Mouse (Mus musculus) heart, embryonic 10.5 days (tissue): ENCODE data around the gene Svs1. TPM values are rescaled to one million over a fixed set of nuclear protein-coding genes. Genes with fewer than 3 reads are reported as not detected.

ENCODE experiments used
- DNase-seq: peaks from one replicate; pipeline ENCODE4 v3.0.0-alpha.2; 2017; ENCODE audit warnings: low spot score
- H3K27ac ChIP-seq: fragments of 300-500 bp; sonication (generic); 2 replicates; pipeline ENCODE4 v1.5.1; 2016; ENCODE audit warnings: mild to moderate bottlenecking
- H3K27me3 ChIP-seq: fragments of 300-500 bp; sonication (generic); 2 replicates; pipeline ENCODE4 v1.6.1; 2016; ENCODE audit warnings: mild to moderate bottlenecking; ENCODE audit not compliant: poor library complexity, insufficient read depth, severe bottlenecking
- H3K36me3 ChIP-seq: fragments of 300-500 bp; sonication (generic); 2 replicates; pipeline ENCODE4 v1.6.1; 2016; ENCODE audit warnings: mild to moderate bottlenecking, moderate library complexity
- H3K4me1 ChIP-seq: fragments of 300-500 bp; sonication (generic); 2 replicates; pipeline ENCODE4 v1.6.1; 2016; ENCODE audit warnings: mild to moderate bottlenecking
- H3K4me3 ChIP-seq: fragments of 300-500 bp; sonication (generic); 2 replicates; pipeline ENCODE4 v1.5.1; 2016; ENCODE audit warnings: mild to moderate bottlenecking, moderate library complexity
- H3K9me3 ChIP-seq: fragments of 300-500 bp; sonication (generic); 2 replicates; pipeline ENCODE4 v1.6.1; 2016; ENCODE audit warnings: mild to moderate bottlenecking, moderate library complexity
- WGBS: fragments of 180-500 bp; shearing (Covaris S2); methylation state at CpG from one replicate; pipeline ENCODE4 v1.1.7; 2016; 5-methylcytosine and 5-hydroxymethylcytosine counted together
- polyA plus RNA-seq: library from polyadenylated mRNA; unstranded; fragments of >200 nt; fragmentation: Nextera tagmentation; extraction: Ambion mirVana; gene quantifications from 2 replicates; pipeline ENCODE4 v1.2.1, GENCODE M21; 2016

The Svs1 gene
- polyA plus RNA-seq, 1 experiment from 2014 or later: not detected

GRCm38 (mm10) chr6:49017150-49017549, 30.5 kb downstream of the Svs1 start:
- no peaks in the 10 kb centered on the region for H3K36me3 ChIP-seq
- 63% methylated on average over 12 of the region's 12 CpGs for WGBS
- H3K4me1 ChIP-seq: peaks cover 7% of the 10 kb centered on the region; the same call in 1 of the 2 replicates
- no peak for DNase-seq
- H3K4me3 ChIP-seq: no peak overlapping the region
- no peaks in the 10 kb centered on the region for H3K27me3 ChIP-seq
- no peaks in the 10 kb centered on the region for H3K9me3 ChIP-seq
- no peak overlapping the region for H3K27ac ChIP-seq

- WGBS: 96% methylated on average over 1 of the region's 1 CpGs
- H3K4me1 ChIP-seq: peaks cover 7% of the 10 kb centered on the region; the same call in 1 of the 2 replicates
- no peak overlapping the region for H3K27ac ChIP-seq
- no peaks in the 10 kb centered on the region for H3K27me3 ChIP-seq
- no peak overlapping the region for H3K4me3 ChIP-seq
- DNase-seq: no peak
- H3K9me3 ChIP-seq: no peaks in the 10 kb centered on the region
- no peaks in the 10 kb centered on the region for H3K36me3 ChIP-seq
These were observed 32.7 kb downstream of the Svs1 start for GRCm38 (mm10) chr6:49019341-49019740.

GRCm38 (mm10) chr6:49021141-49022012, 34.7 kb downstream of the Svs1 start:
- WGBS: 78% methylated on average over 14 of the region's 14 CpGs
- H3K36me3 ChIP-seq: no peaks in the 10 kb centered on the region
- no peaks in the 10 kb centered on the region for H3K9me3 ChIP-seq
- H3K4me1 ChIP-seq: peaks cover 7% of the 10 kb centered on the region; the same call in 1 of the 2 replicates
- H3K4me3 ChIP-seq: no peak overlapping the region
- H3K27me3 ChIP-seq: no peaks in the 10 kb centered on the region
- no peak overlapping the region for H3K27ac ChIP-seq
- DNase-seq: no peak

- H3K27ac ChIP-seq: no peak overlapping the region
- no peak for DNase-seq
- peaks cover 7% of the 10 kb centered on the region; the same call in 1 of the 2 replicates for H3K4me1 ChIP-seq
- no peaks in the 10 kb centered on the region for H3K9me3 ChIP-seq
- H3K27me3 ChIP-seq: no peaks in the 10 kb centered on the region
- no peaks in the 10 kb centered on the region for H3K36me3 ChIP-seq
- H3K4me3 ChIP-seq: no peak overlapping the region
- WGBS: 81% methylated on average over 2 of the region's 2 CpGs
These were observed 35.7 kb downstream of the Svs1 start for GRCm38 (mm10) chr6:49022384-49022783.

- 80% methylated on average over 10 of the region's 10 CpGs for WGBS
- Histone ChIP-seq H3K36me3 (no peaks in the 10 kb centered on the region), H3K9me3 (no peaks in the 10 kb centered on the region), H3K4me1 (peaks cover 7% of the 10 kb centered on the region; the same call in 1 of the 2 replicates), H3K27me3 (no peaks in the 10 kb centered on the region), H3K27ac (no peak overlapping the region), H3K4me3 (no peak overlapping the region)
- no peak for DNase-seq
These were observed 36.7 kb downstream of the Svs1 start for GRCm38 (mm10) chr6:49023315-49023714.

GRCm38 (mm10) chr6:49025290-49025689, 38.6 kb downstream of the Svs1 start:
- DNase-seq: no peak
- Histone ChIP-seq H3K27me3 (no peaks in the 10 kb centered on the region), H3K4me1 (peaks cover 7% of the 10 kb centered on the region; the same call in 1 of the 2 replicates), H3K27ac (no peak overlapping the region), H3K36me3 (no peaks in the 10 kb centered on the region), H3K9me3 (no peaks in the 10 kb centered on the region), H3K4me3 (no peak overlapping the region)
- whole genome bisulfite sequencing: 83% methylated on average over 7 of the region's 7 CpGs

- H3K4me3 ChIP-seq: no peak overlapping the region
- H3K9me3 ChIP-seq: no peaks in the 10 kb centered on the region
- H3K27me3 ChIP-seq: no peaks in the 10 kb centered on the region
- H3K27ac ChIP-seq: no peak overlapping the region
- no peak for DNase-seq
- WGBS: 85% methylated on average over 5 of the region's 5 CpGs
- H3K4me1 ChIP-seq: no peaks in the 10 kb centered on the region
- no peaks in the 10 kb centered on the region for H3K36me3 ChIP-seq
These were observed 39.8 kb downstream of the Svs1 start for GRCm38 (mm10) chr6:49026496-49026895.

- DNase-seq: no peak
- no peak overlapping the region for H3K4me3 ChIP-seq
- no peaks in the 10 kb centered on the region for H3K4me1 ChIP-seq
- H3K36me3 ChIP-seq: no peaks in the 10 kb centered on the region
- WGBS: 86% methylated on average over 6 of the region's 6 CpGs
- no peaks in the 10 kb centered on the region for H3K27me3 ChIP-seq
- no peaks in the 10 kb centered on the region for H3K9me3 ChIP-seq
- no peak overlapping the region for H3K27ac ChIP-seq
These were observed 41.4 kb downstream of the Svs1 start for GRCm38 (mm10) chr6:49028019-49028418.

GRCm38 (mm10) chr6:49028708-49029107, 42.0 kb downstream of the Svs1 start:
- DNase-seq: no peak
- Histone ChIP-seq H3K27ac (no peak overlapping the region), H3K4me3 (no peak overlapping the region), H3K27me3 (no peaks in the 10 kb centered on the region), H3K4me1 (no peaks in the 10 kb centered on the region), H3K9me3 (no peaks in the 10 kb centered on the region), H3K36me3 (no peaks in the 10 kb centered on the region)
- 88% methylated on average over 3 of the region's 3 CpGs for WGBS

- DNase-seq: no peak
- Histone ChIP-seq H3K4me1 (no peaks in the 10 kb centered on the region), H3K27ac (no peak overlapping the region), H3K4me3 (no peak overlapping the region), H3K27me3 (peaks cover 4% of the 10 kb centered on the region), H3K36me3 (no peaks in the 10 kb centered on the region), H3K9me3 (no peaks in the 10 kb centered on the region)
- WGBS: 73% methylated on average over 4 of the region's 4 CpGs
These were observed 44.6 kb downstream of the Svs1 start for GRCm38 (mm10) chr6:49031230-49031629.

- no peak overlapping the region for H3K27ac ChIP-seq
- no peak for DNase-seq
- H3K4me1 ChIP-seq: peaks cover 11% of the 10 kb centered on the region
- WGBS: 82% methylated on average over 4 of the region's 4 CpGs
- H3K4me3 ChIP-seq: no peak overlapping the region
- H3K9me3 ChIP-seq: no peaks in the 10 kb centered on the region
- H3K27me3 ChIP-seq: peaks cover 18% of the 10 kb centered on the region
- H3K36me3 ChIP-seq: no peaks in the 10 kb centered on the region
These were observed 46.1 kb downstream of the Svs1 start for GRCm38 (mm10) chr6:49032783-49033182.

- H3K4me3 ChIP-seq: peak within 1 kb of the TSS; percentile 42
- no peaks in the 10 kb centered on the region for H3K36me3 ChIP-seq
- peaks cover 15% of the 10 kb centered on the region for H3K4me1 ChIP-seq
- 28% methylated on average over 28 of the region's 28 CpGs for WGBS
- H3K9me3 ChIP-seq: no peaks in the 10 kb centered on the region
- H3K27ac ChIP-seq: no peak within 1 kb of the TSS
- DNase-seq: no peak
- H3K27me3 ChIP-seq: peaks cover 21% of the 10 kb centered on the region
These were observed 49.9 kb downstream of the Svs1 start, which contains the start of gene Gpnmb for GRCm38 (mm10) chr6:49036275-49037267. TSS of gene Gpnmb (plus strand) at chr6:49036546.

GRCm38 (mm10) chr6:49037268-49037662, 50.6 kb downstream of the Svs1 start:
- peaks cover 21% of the 10 kb centered on the region for H3K27me3 ChIP-seq
- H3K36me3 ChIP-seq: no peaks in the 10 kb centered on the region
- H3K9me3 ChIP-seq: no peaks in the 10 kb centered on the region
- WGBS: 51% methylated on average over 12 of the region's 12 CpGs
- no peak overlapping the region for H3K27ac ChIP-seq
- peak overlapping the region; percentile 42 for H3K4me3 ChIP-seq
- H3K4me1 ChIP-seq: peaks cover 15% of the 10 kb centered on the region
- DNase-seq: no peak
